Mouse (Mus musculus): ENCODE data around the gene Yars. TPM values are rescaled to one million over a fixed set of nuclear protein-coding genes. Genes with fewer than 3 reads are reported as not detected.

Gene Yars
- polyA plus RNA-seq, 1 experiment from 2014 or later = 116 TPM

DNA sequence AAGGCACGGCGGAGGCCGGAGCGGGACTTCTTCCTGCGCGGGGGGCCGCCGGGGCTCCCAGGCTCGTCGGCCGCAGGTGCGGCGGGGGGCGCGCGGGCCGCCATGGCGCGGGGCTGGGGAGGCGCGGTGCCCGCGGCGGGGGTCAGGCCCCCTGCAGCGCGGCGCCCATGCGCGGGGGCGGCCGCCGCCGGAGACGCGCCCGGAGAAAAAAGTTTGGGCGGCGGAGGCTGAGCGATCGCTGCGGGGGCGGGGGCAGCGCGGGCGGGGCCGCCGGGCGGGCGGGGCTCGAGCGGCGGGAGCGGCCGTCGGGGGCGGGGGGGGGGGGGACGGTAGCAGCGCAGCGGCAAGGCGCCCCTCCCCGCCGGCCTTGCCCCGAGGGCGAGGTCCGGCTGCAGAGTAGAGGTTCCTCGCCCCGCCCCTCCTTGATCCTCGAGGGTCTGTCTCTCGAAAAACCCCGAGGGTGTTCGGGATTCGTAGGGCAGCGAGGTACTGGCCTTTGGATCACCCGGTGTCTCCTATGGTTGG, 58.7 kb downstream of the Yars start:
- H3K27me3 ChIP-seq (replicated peaks) = peaks cover 41% of the 10 kb centered on the region
- H3K9me3 ChIP-seq = no peaks in the 10 kb centered on the region
- H3K4me2 ChIP-seq = peak overlapping the region; percentile 99
- WGBS = under 1% methylated on average over 16 of the region's 74 CpGs
- no peak overlapping the region for H3K27ac ChIP-seq
- peaks cover 32% of the 10 kb centered on the region for H3K4me1 ChIP-seq
- H3K4me3 ChIP-seq = peak overlapping the region; percentile 40
- H3K9ac ChIP-seq = peak overlapping the region; percentile 49
- ATAC-seq (replicated peaks) = no peak
- H3K36me3 ChIP-seq (replicated peaks) = no peaks in the 10 kb centered on the region

DNA sequence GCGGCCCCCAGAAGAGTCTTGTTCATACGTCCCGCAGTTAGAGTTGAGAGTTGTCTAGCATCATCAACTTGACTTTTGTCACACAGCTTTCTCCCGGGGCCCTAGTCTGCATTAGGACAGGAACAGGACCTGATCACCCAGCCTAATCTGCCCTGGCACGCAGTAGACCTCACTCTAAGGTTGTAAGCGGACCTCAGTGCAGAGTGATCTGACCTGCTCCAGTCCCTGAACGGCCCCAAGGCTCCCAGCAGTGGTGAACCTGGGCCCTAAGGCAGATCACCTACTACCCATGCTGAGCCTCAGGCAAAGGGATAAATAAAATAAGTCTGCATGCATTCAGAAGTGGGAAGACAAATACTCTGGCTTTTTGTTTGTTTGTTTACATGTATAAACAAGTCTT, 59.7 kb downstream of the Yars start:
- Histone ChIP-seq H3K4me3 (no peak overlapping the region), H3K36me3 (replicated peaks) (no peaks in the 10 kb centered on the region), H3K9ac (no peak overlapping the region), H3K27me3 (replicated peaks) (peaks cover 41% of the 10 kb centered on the region), H3K9me3 (no peaks in the 10 kb centered on the region), H3K27ac (no peak overlapping the region), H3K4me2 (no peak overlapping the region), H3K4me1 (peaks cover 32% of the 10 kb centered on the region)
- no peak for ATAC-seq (replicated peaks)
- 29% methylated on average over 7 of the region's 7 CpGs for WGBS

GRCm38 (mm10) chr4:129250759-129251481, 61.4 kb downstream of the Yars start:
- H3K4me2 ChIP-seq = peak overlapping the region; percentile 26
- H3K9ac ChIP-seq = no peak overlapping the region
- H3K4me3 ChIP-seq = no peak overlapping the region
- 0 out of 2 replicates have a peak, but pooled peaks have one; percentile 30 for ATAC-seq (replicated peaks)
- no peaks in the 10 kb centered on the region for H3K36me3 ChIP-seq (replicated peaks)
- WGBS = 16% methylated on average over 15 of the region's 15 CpGs
- peaks cover 32% of the 10 kb centered on the region for H3K4me1 ChIP-seq
- peaks cover 41% of the 10 kb centered on the region for H3K27me3 ChIP-seq (replicated peaks)
- no peaks in the 10 kb centered on the region for H3K9me3 ChIP-seq
- no peak overlapping the region for H3K27ac ChIP-seq

DNA sequence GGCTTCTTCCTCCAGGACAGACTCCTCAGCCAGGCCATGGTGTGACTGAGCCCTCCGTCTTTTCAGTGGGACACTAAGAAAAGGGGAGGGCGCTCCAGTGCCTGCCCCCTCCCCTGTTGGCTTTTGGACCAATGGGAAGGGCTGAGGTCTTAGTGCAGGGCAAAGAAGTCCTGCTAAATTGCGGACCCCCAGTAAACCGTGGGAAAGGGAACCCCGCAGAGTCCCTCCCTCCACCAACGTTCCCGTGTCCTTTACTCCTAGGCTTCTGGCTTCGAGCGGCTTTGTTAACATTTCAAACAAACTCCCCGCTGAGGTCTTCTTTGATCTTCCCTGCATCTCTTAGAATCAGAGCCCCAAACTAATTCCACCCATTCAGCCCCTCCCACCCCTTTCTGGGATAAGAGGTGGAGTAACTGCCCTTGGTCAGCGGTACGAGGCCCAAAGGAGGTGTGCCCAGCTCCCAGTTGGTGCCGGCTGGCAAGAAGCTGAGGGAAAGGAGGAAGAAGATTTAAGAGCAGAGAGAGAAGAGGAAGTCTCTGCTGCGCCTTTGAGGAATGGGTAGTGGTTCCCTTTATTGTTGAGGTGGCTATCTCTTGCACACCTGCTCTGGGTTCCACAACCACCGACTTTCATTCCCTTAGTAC, 62.0 kb downstream of the Yars start:
- ATAC-seq (replicated peaks) = peak; percentile 58; the same call in 1 of the 2 replicates
- Histone ChIP-seq H3K27me3 (replicated peaks) (peaks cover 41% of the 10 kb centered on the region), H3K9me3 (no peaks in the 10 kb centered on the region), H3K36me3 (replicated peaks) (no peaks in the 10 kb centered on the region), H3K9ac (no peak overlapping the region), H3K4me1 (peaks cover 36% of the 10 kb centered on the region), H3K4me3 (no peak overlapping the region), H3K27ac (no peak overlapping the region), H3K4me2 (peak overlapping the region; percentile 26)
- 4% methylated on average over 15 of the region's 15 CpGs for WGBS

- H3K9ac ChIP-seq = no peak overlapping the region
- H3K4me1 ChIP-seq = peaks cover 37% of the 10 kb centered on the region
- no peak overlapping the region for H3K4me2 ChIP-seq
- ATAC-seq (replicated peaks) = no peak
- H3K4me3 ChIP-seq = no peak overlapping the region
- 83% methylated on average over 2 of the region's 2 CpGs for WGBS
- no peak overlapping the region for H3K27ac ChIP-seq
- peaks cover 32% of the 10 kb centered on the region for H3K27me3 ChIP-seq (replicated peaks)
- H3K36me3 ChIP-seq (replicated peaks) = no peaks in the 10 kb centered on the region
- H3K9me3 ChIP-seq = no peaks in the 10 kb centered on the region
Observed at GRCm38 (mm10) chr4:129252492-129252891, 62.9 kb downstream of the Yars start.

- H3K4me2 ChIP-seq = no peak overlapping the region
- H3K4me1 ChIP-seq = peaks cover 20% of the 10 kb centered on the region
- H3K27me3 ChIP-seq (replicated peaks) = peaks cover 17% of the 10 kb centered on the region
- no peak overlapping the region for H3K27ac ChIP-seq
- 92% methylated on average over 3 of the region's 3 CpGs for WGBS
- no peak overlapping the region for H3K9ac ChIP-seq
- ATAC-seq (replicated peaks) = no peak
- H3K9me3 ChIP-seq = no peaks in the 10 kb centered on the region
- H3K4me3 ChIP-seq = no peak overlapping the region
- H3K36me3 ChIP-seq (replicated peaks) = no peaks in the 10 kb centered on the region
Observed at GRCm38 (mm10) chr4:129254571-129254970, 65.0 kb downstream of the Yars start.

- ATAC-seq (replicated peaks) = no peak
- Histone ChIP-seq H3K4me3 (no peak overlapping the region), H3K4me1 (peaks cover 15% of the 10 kb centered on the region), H3K27me3 (replicated peaks) (no peaks in the 10 kb centered on the region), H3K36me3 (replicated peaks) (no peaks in the 10 kb centered on the region), H3K9me3 (no peaks in the 10 kb centered on the region), H3K27ac (no peak overlapping the region), H3K9ac (no peak overlapping the region), H3K4me2 (no peak overlapping the region)
- 30% methylated on average over 8 of the region's 8 CpGs for WGBS
Observed at GRCm38 (mm10) chr4:129256450-129257380, 67.2 kb downstream of the Yars start.

- Histone ChIP-seq H3K4me2 (no peak overlapping the region), H3K27me3 (replicated peaks) (no peaks in the 10 kb centered on the region), H3K9ac (no peak overlapping the region), H3K36me3 (replicated peaks) (no peaks in the 10 kb centered on the region), H3K27ac (no peak overlapping the region), H3K4me3 (no peak overlapping the region), H3K9me3 (no peaks in the 10 kb centered on the region), H3K4me1 (peaks cover 11% of the 10 kb centered on the region)
- no peak for ATAC-seq (replicated peaks)
- WGBS = 21% methylated on average over 4 of the region's 4 CpGs
Observed at GRCm38 (mm10) chr4:129259101-129259500, 69.5 kb downstream of the Yars start.

DNA sequence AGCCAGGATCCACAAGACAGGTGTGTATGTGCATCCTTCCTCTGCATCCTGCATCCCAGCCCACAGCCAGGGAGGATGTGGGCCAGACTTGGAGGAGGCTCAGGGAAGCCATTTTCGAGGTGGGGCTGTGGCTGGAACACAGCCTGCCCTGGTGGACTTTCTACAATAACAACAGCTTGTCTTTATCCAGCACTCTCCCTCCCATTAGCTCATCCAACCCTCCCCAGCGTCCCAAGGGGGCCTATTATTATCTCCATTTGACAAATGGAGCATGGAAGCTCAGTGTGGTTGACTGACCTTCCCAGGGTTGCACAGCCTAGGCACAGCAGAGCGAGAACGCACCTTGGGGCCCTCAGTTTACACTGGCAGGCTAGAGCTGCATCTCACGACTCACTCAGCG, 71.1 kb downstream of the Yars start:
- Histone ChIP-seq H3K27me3 (replicated peaks) (no peaks in the 10 kb centered on the region), H3K4me1 (peaks cover 11% of the 10 kb centered on the region), H3K36me3 (replicated peaks) (no peaks in the 10 kb centered on the region), H3K27ac (no peak overlapping the region), H3K4me2 (no peak overlapping the region), H3K9me3 (no peaks in the 10 kb centered on the region), H3K9ac (no peak overlapping the region), H3K4me3 (no peak overlapping the region)
- no peak for ATAC-seq (replicated peaks)
- 11% methylated on average over 6 of the region's 6 CpGs for WGBS

DNA sequence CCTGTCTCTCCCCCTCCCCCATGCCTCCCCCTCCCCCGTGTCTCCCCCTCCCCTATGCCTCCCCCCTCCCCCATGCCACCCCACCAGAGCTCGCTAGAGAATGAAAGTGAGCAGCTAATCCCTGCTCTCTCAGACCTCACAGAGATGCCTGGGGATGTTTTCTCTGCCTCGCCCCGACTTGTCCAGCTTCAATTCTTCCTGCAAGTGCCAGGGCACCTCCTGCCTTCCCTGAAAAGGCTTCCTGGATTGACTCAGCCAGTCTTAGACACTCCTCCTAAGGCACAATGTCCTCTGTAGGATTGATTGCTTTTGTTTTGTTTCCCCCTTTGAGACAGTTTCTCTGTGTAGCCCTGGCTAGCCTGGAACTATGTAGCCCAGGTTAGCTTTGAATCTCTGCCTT, 71.6 kb downstream of the Yars start, which contains the start of gene C77080:
TSS of gene C77080 (minus strand) at position 209 of the 400 bp plus-strand sequence.
- no peaks in the 10 kb centered on the region for H3K27me3 ChIP-seq (replicated peaks)
- no peak within 1 kb of the TSS for H3K4me2 ChIP-seq
- no peak within 1 kb of the TSS for H3K27ac ChIP-seq
- H3K9me3 ChIP-seq = no peaks in the 10 kb centered on the region
- H3K4me3 ChIP-seq = no peak within 1 kb of the TSS
- H3K4me1 ChIP-seq = peaks cover 11% of the 10 kb centered on the region
- no peaks in the 10 kb centered on the region for H3K36me3 ChIP-seq (replicated peaks)
- H3K9ac ChIP-seq = no peak within 1 kb of the TSS
- 13% methylated on average over 2 of the region's 4 CpGs for WGBS
- no peak for ATAC-seq (replicated peaks)

DNA sequence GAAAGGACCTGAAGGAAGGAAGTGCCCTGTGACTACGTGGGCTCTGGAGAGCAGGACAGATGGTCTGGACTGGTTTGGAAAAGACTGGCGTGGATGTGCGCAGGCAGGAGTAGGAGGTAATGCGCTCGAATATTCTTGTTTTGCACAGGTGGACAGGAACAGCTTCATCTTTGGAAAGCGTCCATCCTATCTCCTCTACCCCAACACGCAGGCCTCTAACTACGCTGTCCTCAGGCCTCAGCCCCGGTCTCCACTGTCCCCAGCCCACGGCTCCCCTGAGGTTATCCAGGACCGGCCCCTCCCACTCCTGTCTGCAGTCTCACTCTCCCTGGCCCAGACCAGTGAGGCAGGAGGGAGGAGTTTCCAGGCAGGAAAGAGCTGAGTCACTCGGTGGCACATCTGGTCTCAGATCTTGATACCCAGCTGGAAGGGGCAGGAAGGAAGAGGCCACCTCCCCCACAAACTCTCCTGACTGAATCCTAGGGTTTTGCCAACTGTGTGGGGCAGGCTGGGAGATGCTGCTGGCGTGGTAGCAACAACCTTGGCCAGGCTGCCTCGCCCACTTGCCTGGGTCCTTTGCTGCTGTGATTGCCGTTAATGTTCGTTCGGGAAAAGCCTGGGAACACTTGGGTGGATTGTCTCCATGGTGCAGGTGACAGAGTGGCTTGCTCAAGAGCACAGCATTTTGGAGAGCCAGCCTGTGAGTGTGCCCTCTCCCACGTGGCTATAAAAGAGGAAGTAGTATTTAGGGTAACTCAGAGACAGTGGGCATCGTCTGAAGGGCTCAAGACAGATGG, 73.9 kb downstream of the Yars start:
- Histone ChIP-seq H3K36me3 (replicated peaks) (no peaks in the 10 kb centered on the region), H3K4me1 (peaks cover 6% of the 10 kb centered on the region; the same call in 1 of the 2 replicates), H3K27ac (no peak overlapping the region), H3K4me3 (no peak overlapping the region), H3K4me2 (no peak overlapping the region), H3K9me3 (no peaks in the 10 kb centered on the region), H3K9ac (no peak overlapping the region), H3K27me3 (replicated peaks) (no peaks in the 10 kb centered on the region)
- no peak for ATAC-seq (replicated peaks)
- 41% methylated on average over 19 of the region's 19 CpGs for WGBS
